Mouse (Mus musculus): ENCODE data around the gene Dock8. TPM values are rescaled to one million over a fixed set of nuclear protein-coding genes. Genes with fewer than 3 reads are reported as not detected.

The Dock8 gene
- total RNA-seq, 2 experiments from 2014 or later, result 89.8 to 168 TPM

GRCm38 (mm10) chr19:25107417-25107816 lies 108.1 kb downstream of the Dock8 start:
- no peak for ATAC-seq (ENCODE audit: poor library complexity, severe bottlenecking)

DNA sequence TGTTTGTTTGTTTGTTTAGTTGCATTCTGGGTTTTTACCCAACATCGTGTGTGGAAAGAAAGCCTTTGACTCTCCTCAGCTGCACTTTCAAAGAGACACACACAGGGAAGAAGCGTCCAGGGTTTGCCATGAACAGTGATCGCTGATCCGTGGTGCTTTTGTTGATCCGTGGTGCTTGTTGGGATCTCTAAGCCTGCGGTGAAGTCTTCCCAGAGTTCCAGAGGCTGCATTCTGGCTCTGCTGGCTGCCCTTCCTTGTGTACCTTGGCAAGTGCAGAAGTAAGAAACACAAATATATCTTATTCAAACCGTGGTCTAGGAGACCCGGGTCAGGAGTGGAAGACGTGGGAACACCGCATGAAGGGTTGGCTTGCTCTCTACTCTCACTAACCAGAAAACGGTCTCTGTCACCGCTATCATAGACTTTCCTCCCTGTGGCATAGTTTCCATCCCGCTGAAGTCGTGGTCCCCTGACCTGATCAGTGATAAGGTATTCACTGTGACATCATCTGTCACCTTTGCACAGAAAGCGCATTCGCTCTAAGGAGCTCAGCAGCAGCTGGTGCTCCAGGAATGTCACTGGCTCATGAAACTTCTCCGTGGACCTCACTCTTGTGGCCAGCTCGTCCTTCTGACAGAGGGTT lies 112.4 kb downstream of the Dock8 start:
- ATAC-seq (ENCODE audit: poor library complexity, severe bottlenecking), result no peak

DNA sequence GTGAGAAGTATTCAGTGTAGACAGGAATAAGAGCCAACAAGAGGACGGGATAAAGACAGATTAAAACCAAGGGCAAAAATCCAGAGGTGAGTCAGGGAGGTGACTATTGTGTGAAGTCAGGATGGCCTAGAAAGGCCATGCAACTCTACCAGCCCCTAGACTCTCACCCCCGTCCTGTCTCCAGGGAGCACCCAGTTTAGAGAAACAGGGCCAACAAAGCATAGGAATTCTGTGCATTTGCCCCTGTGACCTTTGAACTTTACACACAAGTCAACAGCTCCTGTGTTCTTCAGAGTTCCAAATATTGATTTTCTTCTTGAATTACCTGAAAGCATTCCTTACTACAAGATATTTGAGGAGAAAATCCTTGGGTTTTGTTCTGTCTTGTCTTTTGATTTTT lies 117.6 kb downstream of the Dock8 start:
- no peak for ATAC-seq (ENCODE audit: poor library complexity, severe bottlenecking)

DNA sequence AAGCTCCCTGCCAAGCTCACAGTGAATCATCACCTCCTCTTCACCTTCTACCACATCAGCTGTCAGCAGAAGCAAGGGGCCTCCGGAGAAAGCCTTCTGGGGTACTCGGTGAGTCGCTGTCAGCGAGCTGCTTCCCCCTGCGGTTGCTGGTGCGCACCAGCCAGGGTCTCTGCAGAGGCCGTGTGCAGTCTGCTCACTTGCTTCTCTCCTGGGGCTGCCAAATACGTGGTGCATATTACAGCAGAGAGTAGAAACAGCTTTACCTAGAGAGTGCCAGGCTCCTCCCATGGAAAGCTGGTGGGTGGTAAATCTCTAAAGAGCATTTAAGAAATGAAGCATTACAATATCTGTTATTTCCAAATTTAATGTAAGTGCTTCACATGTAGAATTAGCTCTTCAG lies 123.1 kb downstream of the Dock8 start:
- ATAC-seq (ENCODE audit: poor library complexity, severe bottlenecking), result no peak

DNA sequence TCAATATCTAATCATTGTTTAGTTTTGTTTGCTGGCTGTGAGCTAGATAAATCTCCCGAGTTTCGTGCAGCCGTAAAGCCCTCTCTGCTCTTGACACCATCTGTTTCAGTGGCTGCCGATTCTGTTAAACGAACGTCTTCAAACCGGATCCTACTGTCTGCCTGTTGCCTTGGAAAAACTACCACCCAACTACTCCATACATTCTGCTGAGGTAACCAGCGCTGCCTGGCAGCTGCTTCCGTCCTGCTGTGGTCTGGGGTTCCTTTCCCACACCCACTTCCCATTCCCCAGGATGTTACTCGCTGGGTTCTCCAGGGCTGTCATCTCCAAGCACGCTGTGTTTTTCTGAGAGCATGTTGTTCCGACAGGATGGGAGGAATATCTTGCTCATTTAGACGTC lies 123.7 kb downstream of the Dock8 start:
- ATAC-seq (ENCODE audit: poor library complexity, severe bottlenecking), result no peak

GRCm38 (mm10) chr19:25123461-25123860 lies 124.1 kb downstream of the Dock8 start:
- no peak for ATAC-seq (ENCODE audit: poor library complexity, severe bottlenecking)

GRCm38 (mm10) chr19:25132322-25132721 lies 133.0 kb downstream of the Dock8 start:
- ATAC-seq (ENCODE audit: poor library complexity, severe bottlenecking), result no peak

GRCm38 (mm10) chr19:25133959-25134358 lies 134.6 kb downstream of the Dock8 start:
- no peak for ATAC-seq (ENCODE audit: poor library complexity, severe bottlenecking)

- ATAC-seq (ENCODE audit: poor library complexity, severe bottlenecking), result no peak
Measured at GRCm38 (mm10) chr19:25136171-25136570, 136.8 kb downstream of the Dock8 start.

DNA sequence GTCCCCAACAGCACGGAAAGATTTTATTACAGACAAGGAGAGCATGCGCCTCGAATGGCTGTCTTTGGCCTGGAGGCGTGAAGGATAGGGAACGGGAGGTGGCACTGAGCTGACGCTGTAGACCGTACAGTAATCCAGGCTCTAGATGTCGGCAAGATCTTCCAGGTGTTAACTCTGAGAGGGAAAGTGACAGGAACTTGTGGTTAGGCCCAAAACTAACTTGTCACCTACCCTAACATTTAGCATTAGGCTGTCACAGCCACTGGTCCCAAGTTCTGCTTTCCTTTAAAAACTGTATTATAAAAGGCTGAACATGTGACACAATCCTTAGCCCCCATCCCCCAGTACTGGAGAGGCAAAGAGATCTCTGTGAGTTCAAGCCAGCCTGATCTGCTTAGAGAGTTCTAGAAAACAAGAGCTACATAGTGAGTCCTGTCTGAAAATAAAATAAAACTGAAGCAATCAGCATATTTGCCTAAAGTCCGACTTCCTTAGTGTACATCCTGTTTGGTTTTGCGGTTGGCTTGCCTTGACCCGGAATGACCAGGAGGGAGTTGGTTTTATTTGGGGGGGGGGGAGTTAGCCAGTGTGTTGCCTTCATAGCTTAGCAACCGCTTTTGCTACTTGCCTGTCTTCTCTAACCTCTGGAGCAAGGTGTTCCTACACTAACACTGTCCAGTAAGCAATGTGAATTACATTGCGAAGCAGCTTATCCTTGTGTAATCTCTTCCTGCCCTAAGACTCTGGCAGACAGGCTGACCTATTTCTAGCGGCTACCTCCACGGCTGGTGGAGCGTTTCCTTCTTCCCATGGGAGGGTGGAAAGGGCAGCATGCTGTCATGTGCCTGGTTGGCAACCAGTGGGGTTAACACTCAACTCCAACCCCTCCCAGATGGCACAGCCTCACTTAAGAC lies 138.8 kb downstream of the Dock8 start:
- ATAC-seq (ENCODE audit: poor library complexity, severe bottlenecking), result peak; percentile 81

- no peak for ATAC-seq (ENCODE audit: poor library complexity, severe bottlenecking)
Measured at GRCm38 (mm10) chr19:25144110-25145028, 145.0 kb downstream of the Dock8 start.

DNA sequence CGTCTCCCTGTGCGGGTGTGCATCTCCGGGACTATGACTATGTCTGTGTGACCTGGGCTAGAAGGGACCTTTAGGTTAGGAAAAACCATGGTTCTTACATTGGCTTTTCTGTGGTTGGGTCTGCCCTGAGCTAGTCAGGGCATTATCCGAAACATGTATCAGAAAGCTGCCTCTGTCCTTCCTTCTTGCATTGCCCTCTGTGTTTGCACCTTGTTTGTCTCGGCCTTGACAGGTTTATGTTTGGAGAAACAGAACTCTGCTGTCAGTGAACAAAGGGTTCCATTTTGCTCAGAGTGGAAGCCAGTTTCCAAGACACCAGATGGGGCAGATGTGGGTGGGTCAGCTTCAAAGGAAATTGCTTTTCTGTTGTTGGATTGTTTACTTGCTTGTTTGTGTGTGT lies 145.8 kb downstream of the Dock8 start:
- ATAC-seq (ENCODE audit: poor library complexity, severe bottlenecking), result no peak

DNA sequence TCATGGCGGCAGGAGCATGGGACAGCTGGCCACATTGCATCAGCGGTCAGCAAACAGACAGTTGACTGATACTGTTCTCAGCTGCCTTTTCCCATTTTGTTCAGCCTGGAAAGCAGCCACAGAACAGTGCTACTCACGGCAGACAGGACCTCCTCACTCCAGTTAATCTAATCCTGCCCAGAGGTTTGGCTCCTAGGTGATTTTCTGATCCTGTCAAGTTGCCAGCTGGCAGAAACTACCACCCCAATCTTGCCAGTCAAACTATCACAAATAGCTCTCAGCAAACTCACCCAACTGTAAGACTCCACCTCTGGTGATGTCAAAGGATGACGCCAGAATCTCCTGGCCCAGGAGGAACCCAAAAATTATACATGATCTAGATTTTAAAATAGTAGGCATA lies 146.8 kb downstream of the Dock8 start:
- ATAC-seq (ENCODE audit: poor library complexity, severe bottlenecking), result no peak

DNA sequence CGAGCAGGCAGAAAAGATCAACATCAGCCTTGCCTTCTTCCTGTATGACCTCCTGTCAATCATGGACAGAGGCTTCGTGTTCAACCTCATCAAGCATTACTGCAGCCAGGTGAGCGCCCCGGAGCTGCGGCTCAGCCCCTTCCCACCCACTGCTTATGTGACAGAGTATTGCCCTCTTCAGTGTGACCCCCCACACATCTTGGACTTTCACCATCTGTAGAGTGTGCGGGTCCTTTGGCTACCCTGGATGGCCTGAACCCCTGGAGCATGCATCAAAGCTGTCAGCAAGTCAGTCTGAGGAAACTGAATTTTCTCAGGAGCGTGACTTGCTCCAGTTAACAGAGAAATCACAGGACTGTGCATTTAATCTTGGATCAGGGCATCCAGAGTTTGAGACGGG lies 150.5 kb downstream of the Dock8 start:
- no peak for ATAC-seq (ENCODE audit: poor library complexity, severe bottlenecking)

GRCm38 (mm10) chr19:25154506-25155178 lies 155.3 kb downstream of the Dock8 start:
- no peak for ATAC-seq (ENCODE audit: poor library complexity, severe bottlenecking)

- no peak for ATAC-seq (ENCODE audit: poor library complexity, severe bottlenecking)
Measured at GRCm38 (mm10) chr19:25155250-25155649, 155.9 kb downstream of the Dock8 start.

GRCm38 (mm10) chr19:25155709-25156108 lies 156.4 kb downstream of the Dock8 start:
- ATAC-seq (ENCODE audit: poor library complexity, severe bottlenecking), result no peak

DNA sequence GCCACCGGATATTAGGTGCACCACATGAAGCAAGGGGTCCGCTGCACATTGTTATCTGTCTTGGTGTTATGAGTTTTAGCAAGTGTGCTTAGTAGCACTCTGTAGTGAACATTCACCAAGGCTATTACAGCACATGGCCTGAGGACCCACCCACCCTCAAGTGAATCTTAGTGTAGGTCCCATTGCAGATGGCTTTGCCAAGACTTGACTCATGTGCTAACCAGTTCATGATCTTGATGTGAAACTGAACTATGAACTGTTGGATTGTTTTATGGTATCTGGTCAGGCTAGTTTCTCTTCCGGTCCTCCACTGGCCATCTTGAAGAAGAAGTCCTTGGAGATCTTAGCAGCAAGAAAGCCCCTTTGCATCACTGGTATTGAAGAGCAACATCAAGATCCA lies 162.9 kb downstream of the Dock8 start:
- ATAC-seq (ENCODE audit: poor library complexity, severe bottlenecking), result no peak

- ATAC-seq (ENCODE audit: poor library complexity, severe bottlenecking), result no peak
Measured at GRCm38 (mm10) chr19:25163426-25163825, 164.1 kb downstream of the Dock8 start.

DNA sequence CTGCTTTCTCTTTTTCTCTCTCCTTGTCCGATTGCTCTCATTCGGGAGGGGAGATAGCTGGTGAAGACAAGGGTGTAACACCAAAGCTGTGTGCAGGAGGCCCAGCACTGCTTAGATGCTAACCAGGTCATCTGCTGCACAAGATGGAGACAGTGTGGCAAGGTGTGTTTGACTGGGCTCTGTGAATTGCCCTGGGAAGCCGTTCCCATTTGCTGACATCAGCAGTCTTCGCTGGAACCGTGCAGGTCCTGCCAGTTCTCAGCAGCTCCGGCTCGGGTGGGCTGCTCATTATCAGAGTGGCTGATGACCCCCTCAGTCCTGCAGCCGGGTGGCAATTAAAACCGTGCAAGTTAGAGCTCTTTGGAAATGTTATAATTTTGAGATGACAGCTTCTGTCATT lies 167.1 kb downstream of the Dock8 start:
- ATAC-seq (ENCODE audit: poor library complexity, severe bottlenecking), result no peak

DNA sequence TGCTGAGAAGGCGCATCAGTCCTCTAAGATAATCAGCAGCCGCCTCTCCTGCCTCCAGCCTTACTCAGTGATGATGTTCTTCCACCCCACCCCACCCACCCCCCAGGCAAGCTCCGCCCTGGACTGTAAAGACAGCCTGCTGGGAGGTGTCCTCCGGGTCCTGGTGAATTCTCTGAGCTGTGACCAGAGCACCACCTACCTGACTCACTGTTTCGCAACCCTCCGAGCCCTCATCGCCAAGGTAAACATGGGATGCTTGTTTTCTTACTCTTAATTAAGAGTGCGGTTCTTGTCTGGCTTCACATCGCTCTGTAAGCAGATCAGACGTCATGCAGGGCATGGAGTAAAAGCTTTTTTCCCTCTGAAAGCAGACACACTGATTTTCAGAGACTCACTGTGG lies 172.1 kb downstream of the Dock8 start:
- ATAC-seq (ENCODE audit: poor library complexity, severe bottlenecking), result no peak

All from megakaryocyte, adult 5-6 weeks (primary cell).